Mouse (Mus musculus) small intestine, adult 2 months (tissue): Measurements from ENCODE around the gene Naa11.

ENCODE experiments used
- CTCF ChIP-seq: fragments of 200-500 bp; IDR thresholded peaks from 2 replicates; pipeline ENCODE4 v1.5.1; 2012; ENCODE audit warnings: low read depth, mild to moderate bottlenecking, control low read depth, inconsistent platforms, low read length, moderate library complexity, mixed read lengths; ENCODE audit not compliant: insufficient replicate concordance, insufficient read length; ENCODE audit errors: extremely low read depth
- POLR2A ChIP-seq: fragments of 200-500 bp; IDR thresholded peaks from 2 replicates; pipeline ENCODE4 v1.6.1; 2012; ENCODE audit warnings: low read depth, mild to moderate bottlenecking, control low read depth, inconsistent platforms, low read length, moderate library complexity

DNA sequence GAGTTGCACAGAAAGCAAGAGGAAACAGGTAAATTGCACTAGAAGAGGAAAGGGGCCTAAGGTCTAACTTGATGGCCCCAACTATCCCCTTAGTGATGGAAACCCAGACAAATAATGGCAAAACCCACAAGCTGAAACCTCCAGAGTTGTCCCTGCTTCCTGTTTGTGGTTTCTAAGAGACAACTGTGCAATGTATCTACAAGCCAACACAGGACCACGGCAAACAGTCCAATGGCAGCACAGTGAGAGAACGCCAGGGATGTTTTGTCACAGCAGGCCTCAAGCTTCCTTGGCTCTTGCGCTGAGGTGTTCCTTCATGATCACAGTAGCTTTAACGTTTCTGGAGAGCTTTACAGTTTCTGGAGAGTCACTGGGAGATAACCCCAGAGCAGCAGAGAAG lies 7.8 kb downstream of the Naa11 start:
- TF ChIP-seq POLR2A (no peak), CTCF (no peak)
